Mouse (Mus musculus) embryo, embryonic 11 days (tissue): Measurements from ENCODE around the gene Kif9.
A peak's percentile ranks its signal among the peaks of the same experiment; 100 is the strongest.

ENCODE experiments used
- DNase-seq: peaks from one replicate; pipeline ENCODE4 v3.0.0-alpha.2; 2015

Kif9 gene

DNA sequence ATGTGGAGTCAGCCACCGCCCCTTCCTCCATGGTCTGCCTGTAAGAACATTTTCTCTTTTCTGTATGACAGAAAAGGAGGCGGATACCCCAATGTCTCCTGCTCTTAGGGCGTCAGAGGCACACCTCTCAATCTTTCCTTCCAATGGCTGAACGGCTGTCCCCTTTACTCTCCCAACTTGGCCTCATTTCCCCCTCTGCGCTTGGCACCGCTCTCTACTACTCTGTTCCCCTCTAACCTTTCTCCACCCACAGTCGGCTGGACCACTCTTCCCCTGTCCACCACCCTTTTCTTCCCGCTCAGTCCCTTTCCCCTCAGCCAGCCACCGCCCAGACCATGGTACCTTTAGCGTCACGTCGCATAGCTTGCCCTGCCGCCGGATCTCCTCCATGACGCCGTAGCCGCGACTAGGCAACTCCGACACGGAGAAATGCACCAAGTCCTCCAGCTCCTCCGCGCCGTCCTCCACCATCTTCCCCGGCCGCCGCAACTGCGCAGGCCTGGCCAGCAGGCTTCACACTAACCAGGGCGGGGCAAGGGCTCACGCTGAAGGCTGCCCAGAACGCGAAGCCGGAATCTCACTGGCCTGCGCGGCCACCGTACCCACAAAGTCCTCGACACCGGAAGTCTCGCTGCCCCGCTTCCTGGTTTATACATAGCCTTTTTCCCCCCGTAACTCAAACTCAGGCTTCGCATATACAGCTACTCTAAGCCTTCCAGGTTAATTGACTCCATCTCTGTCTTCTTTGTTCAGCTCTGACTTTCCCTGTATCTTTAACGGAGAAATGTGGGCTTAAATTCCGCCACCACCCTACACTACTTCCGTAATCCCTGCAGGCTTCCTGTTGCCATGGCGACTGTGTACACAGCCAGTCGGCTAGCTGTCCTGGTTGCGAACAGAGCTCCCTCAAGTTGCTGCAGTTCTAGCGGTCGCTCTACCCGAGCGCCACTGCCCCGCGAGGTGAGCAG is at the start of gene Kif9, which contains the start of gene Klhl18:
TSS of gene Kif9 (plus strand) at position 835 of the 968 bp plus-strand sequence.
TSS of gene Klhl18 (minus strand) at position 571 of the 968 bp plus-strand sequence.
- DNase-seq, result peak; percentile 99

- no peak for DNase-seq
These were observed 45.5 kb upstream of the Kif9 start for GRCm38 (mm10) chr9:110431241-110431640.

DNA sequence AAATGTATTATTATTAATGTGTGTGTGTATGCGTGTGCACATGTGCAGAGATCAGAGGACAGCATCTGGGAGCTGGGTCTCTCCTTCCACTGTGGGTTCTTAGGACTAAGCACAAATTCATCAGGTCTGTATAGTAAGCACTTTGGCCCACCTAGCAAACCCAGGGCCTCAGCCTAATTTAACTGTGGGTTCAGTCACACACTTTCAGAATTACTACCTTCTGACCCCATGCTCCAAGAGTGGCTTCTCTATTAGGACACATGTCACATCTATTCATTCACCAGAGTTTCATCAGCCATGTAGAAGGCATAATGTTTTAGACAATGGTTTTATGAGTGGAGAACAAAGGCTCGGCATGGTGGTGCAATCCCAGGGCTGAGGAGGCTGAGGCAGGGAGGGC is 43.7 kb upstream of the Kif9 start:
- DNase-seq, result no peak

DNA sequence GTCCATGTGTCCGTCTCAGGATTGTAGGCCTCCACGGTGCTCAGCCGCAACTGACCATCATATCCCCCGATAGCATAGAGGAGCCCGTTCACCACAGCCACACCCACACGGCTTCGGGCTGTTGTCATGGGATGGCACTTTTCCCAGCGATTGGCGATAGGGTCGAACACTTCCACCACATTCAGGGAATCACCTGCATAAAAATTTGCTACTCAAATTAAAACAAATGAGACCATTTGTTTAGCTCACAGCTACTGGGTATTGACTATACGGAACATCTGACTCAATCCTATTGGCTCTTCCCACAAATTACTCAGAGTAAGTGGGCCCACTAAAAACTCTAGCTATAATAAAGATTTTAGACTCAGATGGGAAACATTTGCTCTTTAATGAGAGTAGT is 40.7 kb upstream of the Kif9 start:
- no peak for DNase-seq

- no peak for DNase-seq
These were observed 36.7 kb upstream of the Kif9 start for GRCm38 (mm10) chr9:110440049-110440448.

DNA sequence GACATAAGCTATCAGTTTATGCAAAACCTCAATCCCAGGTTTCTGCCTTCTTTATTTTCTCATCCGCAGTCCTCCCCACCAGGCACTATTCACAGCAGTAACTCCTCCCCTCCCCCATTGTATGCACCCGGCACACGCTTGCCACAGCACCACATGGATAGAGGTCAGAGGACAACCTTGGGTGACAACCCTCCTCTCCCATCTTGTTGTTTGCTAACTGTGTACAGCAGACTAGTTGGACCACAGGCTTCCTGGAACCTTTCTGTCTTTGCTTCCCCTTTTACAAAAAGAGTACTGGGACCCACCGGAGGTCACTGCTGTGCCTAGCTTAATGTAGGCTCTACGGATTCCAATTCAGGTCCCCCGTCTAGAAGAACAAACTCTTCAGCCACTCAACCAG is 36.2 kb upstream of the Kif9 start:
- no peak for DNase-seq

GRCm38 (mm10) chr9:110448356-110448755 is 28.4 kb upstream of the Kif9 start:
- no peak for DNase-seq

GRCm38 (mm10) chr9:110448857-110449617 is 27.7 kb upstream of the Kif9 start:
- DNase-seq, result peak; percentile 89

GRCm38 (mm10) chr9:110452523-110452922 is 24.2 kb upstream of the Kif9 start:
- no peak for DNase-seq

DNA sequence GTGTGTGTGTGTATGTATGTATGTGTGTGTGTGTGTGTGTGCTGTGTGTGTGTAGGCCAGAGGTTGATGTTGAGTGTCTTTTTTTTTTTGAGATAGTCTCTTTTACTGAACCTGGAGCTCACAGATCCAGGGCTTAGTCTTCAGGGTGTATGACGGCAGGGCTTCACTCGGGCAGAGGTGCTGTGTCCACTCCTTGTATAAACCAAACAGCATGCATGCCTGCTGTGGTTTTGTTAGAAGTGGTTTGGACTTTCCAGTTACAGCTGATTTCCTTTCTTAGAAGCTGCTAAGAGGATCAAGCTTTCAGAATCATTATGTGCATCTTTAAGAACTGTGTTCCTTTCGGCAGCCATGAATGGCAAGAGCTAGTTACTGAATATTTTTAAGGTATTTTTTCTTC is 18.8 kb upstream of the Kif9 start:
- DNase-seq, result no peak

- DNase-seq, result no peak
These were observed 17.5 kb upstream of the Kif9 start for GRCm38 (mm10) chr9:110459145-110459727.

GRCm38 (mm10) chr9:110460884-110461815 is 15.6 kb upstream of the Kif9 start:
- DNase-seq, result no peak

- DNase-seq, result no peak
These were observed 14.4 kb upstream of the Kif9 start for GRCm38 (mm10) chr9:110462321-110462720.

DNA sequence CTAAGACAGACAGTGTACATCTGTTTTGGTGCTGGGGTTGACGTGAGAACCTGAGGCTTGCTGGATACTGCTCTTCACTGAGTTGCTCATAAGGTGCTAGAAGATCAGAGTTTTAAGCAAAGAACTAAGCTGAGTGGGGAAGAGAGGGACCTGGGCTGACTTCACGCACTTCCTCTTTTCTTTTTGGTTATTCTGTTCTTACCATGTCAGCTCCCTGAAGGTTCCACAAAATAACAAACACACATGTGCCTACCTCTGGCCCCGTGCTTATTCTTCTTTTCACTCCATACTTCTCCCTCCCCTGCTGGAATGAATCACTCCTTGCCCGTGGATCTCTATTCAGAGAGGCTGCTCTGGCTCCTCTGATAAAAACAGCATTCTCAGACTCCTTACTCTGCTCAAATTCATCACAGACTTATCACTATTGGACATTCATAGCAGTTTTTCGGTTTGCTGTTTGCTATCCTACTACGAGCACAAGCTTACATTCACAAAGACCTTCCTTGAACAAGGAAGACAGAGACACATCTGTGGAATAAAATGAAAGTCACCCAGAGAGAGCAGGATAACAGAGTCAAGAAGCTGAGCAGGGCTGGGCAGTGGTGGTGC is 12.7 kb upstream of the Kif9 start:
- DNase-seq, result no peak

DNA sequence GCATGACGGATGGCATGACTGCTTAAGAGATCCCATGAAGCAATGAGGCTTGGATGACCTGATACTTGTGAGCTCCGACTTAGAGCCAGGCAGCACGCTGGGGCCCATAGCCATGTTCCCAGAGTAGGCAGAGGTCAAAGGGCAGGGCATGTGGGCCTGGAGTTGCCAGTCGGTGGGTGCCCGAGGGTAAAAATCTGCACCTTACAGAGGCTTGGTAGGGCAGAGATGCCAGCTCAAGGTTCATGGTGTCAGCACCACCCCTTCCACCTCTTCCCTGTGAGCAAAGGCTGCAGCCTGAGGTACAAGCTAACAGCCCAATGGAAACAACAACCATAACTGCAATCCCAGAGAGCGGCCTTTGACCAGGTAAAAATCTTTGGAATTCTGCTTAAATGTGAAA is 11.4 kb upstream of the Kif9 start:
- no peak for DNase-seq

GRCm38 (mm10) chr9:110466179-110466578 is 10.6 kb upstream of the Kif9 start:
- DNase-seq, result no peak

- no peak for DNase-seq
These were observed 1.2 kb downstream of the Kif9 start for GRCm38 (mm10) chr9:110477951-110478350.

GRCm38 (mm10) chr9:110478639-110479038 is 1.9 kb downstream of the Kif9 start:
- no peak for DNase-seq

GRCm38 (mm10) chr9:110488841-110489240 is 12.1 kb downstream of the Kif9 start:
- DNase-seq, result no peak

- no peak for DNase-seq
These were observed 14.2 kb downstream of the Kif9 start for GRCm38 (mm10) chr9:110490913-110491312.

DNA sequence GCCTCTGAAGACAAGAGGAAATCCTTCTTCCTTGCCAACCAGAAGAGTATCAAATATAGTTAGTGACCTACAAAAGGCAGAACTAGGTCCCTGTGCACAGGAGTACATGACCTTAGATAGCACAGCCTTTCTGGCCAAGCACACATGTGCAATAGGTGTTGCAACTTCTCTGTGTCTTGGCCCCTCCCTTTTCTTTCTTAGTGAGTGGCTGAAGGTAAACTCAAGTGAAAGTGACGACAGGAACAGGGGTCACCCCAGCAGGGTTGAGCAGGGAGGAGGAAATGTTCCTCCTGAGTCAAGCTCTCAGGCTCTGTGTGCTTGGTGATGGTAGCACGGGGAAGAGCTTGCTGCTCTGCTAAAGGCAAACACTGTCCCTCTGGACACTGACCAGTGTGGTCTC is 49.0 kb downstream of the Kif9 start:
- no peak for DNase-seq
